Mouse (Mus musculus): ENCODE data around the gene Fam221b. TPM values are rescaled to one million over a fixed set of nuclear protein-coding genes. Genes with fewer than 3 reads are reported as not detected.

The Fam221b gene
- polyA plus RNA-seq (2014; fragmentation: Illumina TruSeq; extraction: RNeasy Lipid Tissue Mini Kit (QIAGEN cat#74804); ENCODE audit: low replicate concordance): not detected

GRCm38 (mm10) chr4:43668782-43669427 is at the start of gene Fam221b, which contains the start of gene Tmem8b:
Fam221b (minus strand) TSS chr4:43669145.
Tmem8b (plus strand) TSS chr4:43668971.

GRCm38 (mm10) chr4:43709869-43710268 is 40.9 kb upstream of the Fam221b start, which contains the start of gene Olfr71:
Olfr71 (minus strand) TSS chr4:43710255.

DNA sequence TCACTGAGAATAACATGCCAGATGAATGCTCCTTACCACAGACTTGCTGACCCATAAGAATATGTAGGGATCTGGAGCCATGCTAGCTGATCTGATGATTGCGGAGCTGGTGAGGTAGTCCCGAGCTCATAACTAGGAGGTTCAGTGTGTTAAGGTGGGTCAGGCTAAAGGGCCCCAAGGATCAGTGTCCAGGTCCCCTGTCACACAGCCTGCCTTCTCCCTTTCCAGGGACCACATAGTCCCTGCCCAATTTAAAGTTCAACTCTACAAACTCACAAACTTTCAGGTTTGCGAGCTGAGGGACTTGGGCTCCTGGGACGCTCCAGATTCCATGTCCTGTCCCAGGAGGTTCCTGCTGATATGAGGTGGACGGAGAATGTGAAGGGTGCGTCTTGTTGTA is 31.8 kb upstream of the Fam221b start, which contains the start of gene Olfr70:
Gene Olfr70, minus strand, starts transcription at position 101 of the 400 bp plus-strand sequence.

GRCm38 (mm10) chr4:43656339-43657109 is 12.4 kb downstream of the Fam221b start, which contains the start of gene Hint2:
Hint2 (minus strand) TSS chr4:43656466.

GRCm38 (mm10) chr4:43653161-43654015 is 15.6 kb downstream of the Fam221b start, which contains the start of gene Spag8:
Spag8 (minus strand) TSS chr4:43653594.

GRCm38 (mm10) chr4:43631046-43631955 is 37.6 kb downstream of the Fam221b start, which contains the start of gene Npr2:
Npr2 (plus strand) TSS chr4:43631935.

Other genes starting within 250 kb of the Fam221b start
- not detected for gene Fam166b, start 240.0 kb downstream of the Fam221b start, polyA plus RNA-seq (2014; fragmentation: Illumina TruSeq; extraction: RNeasy Lipid Tissue Mini Kit (QIAGEN cat#74804); ENCODE audit: low replicate concordance)
- gene Tesk1, start 227.2 kb downstream of the Fam221b start, polyA plus RNA-seq (2014; fragmentation: Illumina TruSeq; extraction: RNeasy Lipid Tissue Mini Kit (QIAGEN cat#74804); ENCODE audit: low replicate concordance): 0.45 TPM
- gene Cd72, start 214.5 kb downstream of the Fam221b start, polyA plus RNA-seq (2014; fragmentation: Illumina TruSeq; extraction: RNeasy Lipid Tissue Mini Kit (QIAGEN cat#74804); ENCODE audit: low replicate concordance): 6.6 TPM
- not detected for gene Sit1, start 185.4 kb downstream of the Fam221b start, polyA plus RNA-seq (2014; fragmentation: Illumina TruSeq; extraction: RNeasy Lipid Tissue Mini Kit (QIAGEN cat#74804); ENCODE audit: low replicate concordance)
- gene Ccdc107, start 176.2 kb downstream of the Fam221b start, polyA plus RNA-seq (2014; fragmentation: Illumina TruSeq; extraction: RNeasy Lipid Tissue Mini Kit (QIAGEN cat#74804); ENCODE audit: low replicate concordance): 3.3 TPM
- gene Arhgef39, start 169.4 kb downstream of the Fam221b start, polyA plus RNA-seq (2014; fragmentation: Illumina TruSeq; extraction: RNeasy Lipid Tissue Mini Kit (QIAGEN cat#74804); ENCODE audit: low replicate concordance): 14.2 TPM
- 31.9 TPM for gene Car9, start 162.2 kb downstream of the Fam221b start, polyA plus RNA-seq (2014; fragmentation: Illumina TruSeq; extraction: RNeasy Lipid Tissue Mini Kit (QIAGEN cat#74804); ENCODE audit: low replicate concordance)
- gene Tpm2, start 145.4 kb downstream of the Fam221b start, polyA plus RNA-seq (2014; fragmentation: Illumina TruSeq; extraction: RNeasy Lipid Tissue Mini Kit (QIAGEN cat#74804); ENCODE audit: low replicate concordance): 19.6 TPM
- gene Creb3, start 106.8 kb downstream of the Fam221b start, polyA plus RNA-seq (2014; fragmentation: Illumina TruSeq; extraction: RNeasy Lipid Tissue Mini Kit (QIAGEN cat#74804); ENCODE audit: low replicate concordance): 6.1 TPM
- gene Tln1, start 106.5 kb downstream of the Fam221b start, polyA plus RNA-seq (2014; fragmentation: Illumina TruSeq; extraction: RNeasy Lipid Tissue Mini Kit (QIAGEN cat#74804); ENCODE audit: low replicate concordance): 35.0 TPM
- 2.7 TPM for gene Rgp1, start 90.4 kb downstream of the Fam221b start, polyA plus RNA-seq (2014; fragmentation: Illumina TruSeq; extraction: RNeasy Lipid Tissue Mini Kit (QIAGEN cat#74804); ENCODE audit: low replicate concordance)
- gene Gba2, start 90.3 kb downstream of the Fam221b start, polyA plus RNA-seq (2014; fragmentation: Illumina TruSeq; extraction: RNeasy Lipid Tissue Mini Kit (QIAGEN cat#74804); ENCODE audit: low replicate concordance): 0.41 TPM
- gene Msmp, start 84.7 kb downstream of the Fam221b start, polyA plus RNA-seq (2014; fragmentation: Illumina TruSeq; extraction: RNeasy Lipid Tissue Mini Kit (QIAGEN cat#74804); ENCODE audit: low replicate concordance): not detected
- gene Npr2, start 37.2 kb downstream of the Fam221b start, polyA plus RNA-seq (2014; fragmentation: Illumina TruSeq; extraction: RNeasy Lipid Tissue Mini Kit (QIAGEN cat#74804); ENCODE audit: low replicate concordance): 1.0 TPM
- not detected for gene Spag8, start 15.6 kb downstream of the Fam221b start, polyA plus RNA-seq (2014; fragmentation: Illumina TruSeq; extraction: RNeasy Lipid Tissue Mini Kit (QIAGEN cat#74804); ENCODE audit: low replicate concordance)
- gene Hint2, start 12.7 kb downstream of the Fam221b start, polyA plus RNA-seq (2014; fragmentation: Illumina TruSeq; extraction: RNeasy Lipid Tissue Mini Kit (QIAGEN cat#74804); ENCODE audit: low replicate concordance): 3.7 TPM
- gene Tmem8b, start 174 bp downstream of the Fam221b start, polyA plus RNA-seq (2014; fragmentation: Illumina TruSeq; extraction: RNeasy Lipid Tissue Mini Kit (QIAGEN cat#74804); ENCODE audit: low replicate concordance): 0.52 TPM
- not detected for gene Olfr70, start 31.7 kb upstream of the Fam221b start, polyA plus RNA-seq (2014; fragmentation: Illumina TruSeq; extraction: RNeasy Lipid Tissue Mini Kit (QIAGEN cat#74804); ENCODE audit: low replicate concordance)
- gene Olfr71, start 41.1 kb upstream of the Fam221b start, polyA plus RNA-seq (2014; fragmentation: Illumina TruSeq; extraction: RNeasy Lipid Tissue Mini Kit (QIAGEN cat#74804); ENCODE audit: low replicate concordance): not detected
- not detected for gene Hrct1, start 58.0 kb upstream of the Fam221b start, polyA plus RNA-seq (2014; fragmentation: Illumina TruSeq; extraction: RNeasy Lipid Tissue Mini Kit (QIAGEN cat#74804); ENCODE audit: low replicate concordance)
- gene Spaar, start 60.9 kb upstream of the Fam221b start, polyA plus RNA-seq (2014; fragmentation: Illumina TruSeq; extraction: RNeasy Lipid Tissue Mini Kit (QIAGEN cat#74804); ENCODE audit: low replicate concordance): 0.93 TPM
- not detected for gene Olfr159, start 101.9 kb upstream of the Fam221b start, polyA plus RNA-seq (2014; fragmentation: Illumina TruSeq; extraction: RNeasy Lipid Tissue Mini Kit (QIAGEN cat#74804); ENCODE audit: low replicate concordance)
- not detected for gene Olfr156, start 154.8 kb upstream of the Fam221b start, polyA plus RNA-seq (2014; fragmentation: Illumina TruSeq; extraction: RNeasy Lipid Tissue Mini Kit (QIAGEN cat#74804); ENCODE audit: low replicate concordance)
- not detected for gene Olfr157, start 171.1 kb upstream of the Fam221b start, polyA plus RNA-seq (2014; fragmentation: Illumina TruSeq; extraction: RNeasy Lipid Tissue Mini Kit (QIAGEN cat#74804); ENCODE audit: low replicate concordance)
- not detected for gene Olfr155, start 182.4 kb upstream of the Fam221b start, polyA plus RNA-seq (2014; fragmentation: Illumina TruSeq; extraction: RNeasy Lipid Tissue Mini Kit (QIAGEN cat#74804); ENCODE audit: low replicate concordance)
- 3.3 TPM for gene Reck, start 206.4 kb upstream of the Fam221b start, polyA plus RNA-seq (2014; fragmentation: Illumina TruSeq; extraction: RNeasy Lipid Tissue Mini Kit (QIAGEN cat#74804); ENCODE audit: low replicate concordance)